Mouse (Mus musculus): ENCODE results near the gene Ak6.

GRCm38 (mm10) chr13:100617583-100617982, 33.2 kb upstream of the Ak6 start:
- TF ChIP-seq CTCF (IDR thresholded peaks at IDR 0.05; ENCODE audit: control insufficient read depth, insufficient read depth, insufficient replicate concordance, low read depth, low read length) (no peak), POLR2A (IDR thresholded peaks at IDR 0.05; ENCODE audit: control insufficient read depth, low read depth, low read length) (no peak)
